Mouse (Mus musculus): ENCODE results near the gene Slc25a3.

- TF ChIP-seq CTCF (IDR thresholded peaks at IDR 0.05; ENCODE audit: low read depth) (peak; percentile 87), EP300 (IDR thresholded peaks at IDR 0.05; ENCODE audit: low read depth) (no peak; the same call in 1 of the 2 replicates)
These were observed 46.5 kb upstream of the Slc25a3 start for GRCm38 (mm10) chr10:91170143-91170941.

Data from liver, embryonic 14.5 days (tissue).